Mouse (Mus musculus) ES-Bruce4 (cell line): ENCODE results near the gene Nbea.

Source experiments
- CTCF ChIP-seq: IDR thresholded peaks from one replicate; pipeline ENCODE4 v1.8.1; 2011; ENCODE audit warnings: low read depth, low read length
- EP300 ChIP-seq: IDR thresholded peaks from 2 replicates; pipeline ENCODE4 v1.6.1; 2011; ENCODE audit warnings: low read depth, low read length; ENCODE audit not compliant: insufficient read depth
- POLR2A ChIP-seq: IDR thresholded peaks from one replicate; pipeline ENCODE4 v1.8.1; 2011; ENCODE audit warnings: low read length; ENCODE audit not compliant: insufficient read depth

GRCm38 (mm10) chr3:55659558-55660215 lies 523.8 kb downstream of the Nbea start:
- TF ChIP-seq CTCF (no peak), POLR2A (no peak), EP300 (no peak)
